In the genomic region with DNA sequence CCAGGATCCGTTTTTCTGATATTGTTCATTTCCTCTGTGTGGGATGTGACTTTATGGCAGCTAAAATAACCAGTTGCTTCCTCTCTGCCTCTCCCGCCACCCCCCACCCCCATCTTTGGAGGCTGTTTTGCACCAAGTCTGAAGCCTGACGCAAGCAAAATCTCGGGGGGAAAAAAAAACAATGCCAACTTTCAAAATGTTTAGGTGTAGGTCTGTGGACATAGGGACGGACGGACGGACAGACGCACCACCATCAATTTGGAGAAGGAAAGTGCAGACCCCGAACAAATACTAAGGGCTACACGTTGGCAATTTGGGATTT, we compare ENCODE assay signal across 9 mouse cellular contexts. TPM values are rescaled to one million over a fixed set of nuclear protein-coding genes. Genes with fewer than 3 reads are reported as not detected.
A peak's percentile ranks its signal among the peaks of the same experiment; 100 is the strongest.
DNase-seq lines count a peak whose midpoint lies in the region; ATAC-seq and TF ChIP-seq lines count a peak whose summit lies in the region.
"Had no signal": no experiment of that assay in that cellular context is flagged by ENCODE, and none has a peak within 500 bp of the region (broad histone marks: within the 10 kb centered on the region; RNA-seq: fewer than 3 reads in every experiment).

No protein-coding gene starts in this region.

- peak; percentile 42 for DNase-seq in adrenal gland, postnatal 14 days
- no peak for DNase-seq in adrenal gland, adult 8-10 months
- DNase-seq in layer of hippocampus, adult 2 months (ENCODE audit: low spot score in 2 of 2) = no peak
- no peak for DNase-seq in layer of hippocampus, adult 18-20 months (ENCODE audit: low spot score in 2 of 2)
- no peak for DNase-seq in frontal cortex, postnatal 10 days (ENCODE audit: low spot score in 2 of 2)
- no peak for DNase-seq in gastrocnemius, postnatal 14 days
- DNase-seq: cerebellum, adult 9-10 months had no signal

- no peak for ATAC-seq in intestine, embryonic 15.5 days
- ATAC-seq in monocyte, adult 5-6 weeks (replicated peaks; ENCODE audit: insufficient number of reproducible peaks, low FRiP score, low TSS enrichment, poor library complexity, severe bottlenecking) = 0 out of 2 replicates have a peak, but pooled peaks have one; percentile 5

- no peak for TF ChIP-seq CTCF in layer of hippocampus, adult 2 months (conservative IDR thresholded peaks at IDR 0.05)

- WGBS in intestine, embryonic 15.5 days = 9% methylated on average over 10 of the region's 10 CpGs

- H3K4me3 ChIP-seq in layer of hippocampus, adult 2 months = peak overlapping the region; percentile 49
- H3K4me3 ChIP-seq in intestine, embryonic 15.5 days (replicated peaks) = peak overlapping the region; percentile 56; the same call in 1 of the 2 replicates

- H3K27me3 ChIP-seq in intestine, embryonic 15.5 days (replicated peaks) = peaks cover 68% of the 10 kb centered on the region

- no peaks in the 10 kb centered on the region for H3K36me3 ChIP-seq in intestine, embryonic 15.5 days

- H3K9ac ChIP-seq in intestine, embryonic 15.5 days = no peak overlapping the region

- H3K4me1 ChIP-seq in intestine, embryonic 15.5 days (replicated peaks) = peaks cover 15% of the 10 kb centered on the region

- H3K9me3 ChIP-seq in intestine, embryonic 15.5 days = no peaks in the 10 kb centered on the region

- H3K4me2 ChIP-seq in intestine, embryonic 15.5 days (replicated peaks) = peak overlapping the region; percentile 88; the same call in 1 of the 2 replicates

- intact Hi-C loops in gastrocnemius, postnatal 14 days (cut with DNase I; ENCODE audit: low total_unique reads) = no loop called here

- H3K27ac ChIP-seq in layer of hippocampus, adult 2 months = peak overlapping the region; percentile 83
- H3K27ac ChIP-seq in intestine, embryonic 15.5 days = no peak overlapping the region

RNA-seq across cellular contexts. Expression of a gene that starts 1.2 kb away (rescaled TPM):
- total RNA-seq in adrenal gland, postnatal 14 days (2021) = 28.5 and 33.8 TPM in 2 replicates
- total RNA-seq in adrenal gland, adult 8-10 months (2022) = 100 to 1,000 TPM in 2 of 4 experiments, 10 to 100 TPM in 2; 23.6 to 283 (median 97.2) TPM
- total RNA-seq in layer of hippocampus, adult 2 months (2021) = 1 to 10 TPM; 1.7 to 2.4 TPM
- 1 to 10 TPM; 1.2 to 1.7 TPM for total RNA-seq in layer of hippocampus, adult 18-20 months (2021)
- 13.9 and 14.7 TPM in 2 replicates for polyA plus RNA-seq in intestine, embryonic 15.5 days (2015; fragmentation: Nextera tagmentation; extraction: Ambion mirVana)
- 52.2 to 59.3 TPM (median 53.1 TPM) in 3 replicates for total RNA-seq in monocyte, adult 5-6 weeks (2017)
- 1 to 10 TPM; 3.4 to 3.9 TPM for total RNA-seq in gastrocnemius, postnatal 14 days (2021)

RNA-seq across cellular contexts. Expression of a gene that starts 59.6 kb away (rescaled TPM):
- total RNA-seq in adrenal gland, postnatal 14 days (2021) = 10.3 and 12.5 TPM in 2 replicates
- 1 to 10 TPM in 3 of 4 experiments, under 1 TPM in 1; 0.99 to 1.3 (median 1.1) TPM for total RNA-seq in adrenal gland, adult 8-10 months (2022)
- total RNA-seq in layer of hippocampus, adult 2 months (2021) = 1 to 10 TPM; 1.1 to 1.3 TPM
- total RNA-seq in layer of hippocampus, adult 18-20 months (2021) = under 1 TPM; 0.57 to 0.63 TPM
- 44.3 and 51.7 TPM in 2 replicates for polyA plus RNA-seq in intestine, embryonic 15.5 days (2015; fragmentation: Nextera tagmentation; extraction: Ambion mirVana)
- total RNA-seq in monocyte, adult 5-6 weeks (2017) = 2.0 to 4.7 TPM (median 3.8 TPM) in 3 replicates
- total RNA-seq in gastrocnemius, postnatal 14 days (2021) = 1 to 10 TPM; 3.2 to 3.6 TPM
